Mouse (Mus musculus): ENCODE measurements around the gene Prdx3.
"Not testable (repeated sequence)": the region's sequence is repeated elsewhere in the genome, so short reads cannot be mapped to it uniquely, and the experiment has no call there.

DNA sequence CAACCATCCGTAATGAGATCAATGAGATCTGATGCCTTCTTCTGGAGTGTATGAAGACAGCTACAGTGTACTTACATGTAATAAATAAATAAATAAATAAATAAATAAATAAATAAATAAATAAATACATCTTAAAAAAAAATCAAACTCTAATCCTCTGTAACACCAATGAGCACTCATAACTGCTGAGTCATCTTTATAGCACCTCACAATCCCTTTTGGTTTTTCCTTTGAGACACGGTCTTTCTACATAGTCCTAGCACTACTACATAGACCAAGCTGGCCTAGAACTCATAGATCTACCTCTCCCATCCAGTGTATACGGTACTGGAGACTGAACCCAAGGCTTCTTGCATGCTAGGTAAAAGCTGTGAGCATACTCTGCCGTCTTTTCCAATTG lies 8.2 kb downstream of the Prdx3 start:
- not testable (repeated sequence) for TF ChIP-seq CTCF (IDR thresholded peaks at IDR 0.05; ENCODE audit: low read depth, low read length); POLR2A (IDR thresholded peaks at IDR 0.05; ENCODE audit: extremely low read depth, insufficient read depth, low read length)
